In genomic region chr9:44084236-44084635, GRCm38 (mm10) we compare ENCODE assay signal across 9 mouse cellular contexts. TPM values are rescaled to one million over a fixed set of nuclear protein-coding genes. Genes with fewer than 3 reads are reported as not detected.
DNase-seq lines count a peak whose midpoint lies in the region; ATAC-seq and TF ChIP-seq lines count a peak whose summit lies in the region.
"Had no signal": no experiment of that assay in that cellular context is flagged by ENCODE, and none has a peak within 500 bp of the region (broad histone marks: within the 10 kb centered on the region; RNA-seq: fewer than 3 reads in every experiment).

No protein-coding gene starts in this region.

- no peak for TF ChIP-seq RAD21 in CH12.LX (IDR thresholded peaks at IDR 0.05; ENCODE audit: low read depth, low read length)

- TF ChIP-seq POLR2A in CH12.LX (IDR thresholded peaks at IDR 0.05; ENCODE audit: low read depth, low read length): no peak

- no peak for DNase-seq in heart, embryonic 10.5 days (ENCODE audit: low spot score)
- DNase-seq in heart, postnatal 4 days: no peak
- DNase-seq in CH12.LX (ENCODE audit: extremely low read depth): no peak
- no peak for DNase-seq in urinary bladder, postnatal 14 days (ENCODE audit: low spot score)
- no peak for DNase-seq in left cerebral cortex, postnatal 36 days (ENCODE audit: low spot score in 2 of 2)

- dilution Hi-C loops in CH12.LX (cut with MboI; ENCODE audit: extremely low pct_ligation_motif_present, extremely low pct_unique_long_range_greater_than_20kb, low sequenced_read_pairs): no loop called here

- intact Hi-C loops in left cerebral cortex, postnatal 36 days (cut with DNase I): loop anchor here (2.0 kb wide), 1 partner anchor 17 kb away; the partner anchor contains the start of gene Usp2

- peaks cover 89% of the 10 kb centered on the region for H3K4me1 ChIP-seq in heart, embryonic 10.5 days
- H3K4me1 ChIP-seq in CH12.LX (ENCODE audit: control insufficient read depth in 1 of 2, insufficient read depth in 2 of 2): peaks cover 16 to 49% of the 10 kb centered on the region in 2 experiments
- peaks cover 49% of the 10 kb centered on the region for H3K4me1 ChIP-seq in forebrain, embryonic 12.5 days
- peaks cover 42% of the 10 kb centered on the region for H3K4me1 ChIP-seq in liver, embryonic 15.5 days (replicated peaks)

- peak overlapping the region; percentile 78 for H3K4me3 ChIP-seq in heart, embryonic 10.5 days
- no peak overlapping the region for H3K4me3 ChIP-seq in CH12.LX (replicated peaks in 1 of 3; ENCODE audit: low read depth in 2 of 3, low read length in 2 of 3, poor library complexity in 1 of 3)
- H3K4me3 ChIP-seq in forebrain, embryonic 12.5 days (replicated peaks): peak overlapping the region; percentile 57
- H3K4me3 ChIP-seq in liver, embryonic 15.5 days (replicated peaks): peak overlapping the region; percentile 61

- no peaks in the 10 kb centered on the region for H3K79me2 ChIP-seq in CH12.LX (replicated peaks; ENCODE audit: control insufficient read depth, extremely low read depth, insufficient read depth, poor library complexity, severe bottlenecking)

- peaks cover 31% of the 10 kb centered on the region; the same call in 1 of the 2 replicates for H3K27me3 ChIP-seq in heart, embryonic 10.5 days (ENCODE audit: insufficient read depth, poor library complexity, severe bottlenecking)
- H3K27me3 ChIP-seq in CH12.LX (replicated peaks): peaks cover 60% of the 10 kb centered on the region
- peaks cover 75% of the 10 kb centered on the region for H3K27me3 ChIP-seq in forebrain, embryonic 12.5 days
- peaks cover 76% of the 10 kb centered on the region for H3K27me3 ChIP-seq in liver, embryonic 15.5 days

- H3K9ac ChIP-seq in CH12.LX (ENCODE audit: insufficient read depth, low read depth): no peak overlapping the region
- H3K9ac ChIP-seq in forebrain, embryonic 12.5 days: peak overlapping the region; percentile 65
- peak overlapping the region; percentile 31; the same call in 1 of the 2 replicates for H3K9ac ChIP-seq in liver, embryonic 15.5 days

- TF ChIP-seq CTCF in CH12.LX (conservative IDR thresholded peaks at IDR 0.05 in 1 of 2, IDR thresholded peaks at IDR 0.05 in 1 of 2; ENCODE audit: low read depth in 2 of 2, low read length in 2 of 2): no peak

- H3K9me3 ChIP-seq in heart, embryonic 10.5 days: no peaks in the 10 kb centered on the region
- H3K9me3 ChIP-seq in CH12.LX (replicated peaks; ENCODE audit: low read length): no peaks in the 10 kb centered on the region
- H3K9me3 ChIP-seq in forebrain, embryonic 12.5 days: no peaks in the 10 kb centered on the region
- no peaks in the 10 kb centered on the region for H3K9me3 ChIP-seq in liver, embryonic 15.5 days (replicated peaks)

- 1% methylated on average over 14 of the region's 14 CpGs for WGBS in heart, embryonic 10.5 days
- WGBS in forebrain, embryonic 12.5 days: 2% methylated on average over 14 of the region's 14 CpGs
- WGBS in liver, embryonic 15.5 days (ENCODE audit: insufficient replicate concordance): under 1% methylated on average over 14 of the region's 14 CpGs

- TF ChIP-seq EP300 in CH12.LX (IDR thresholded peaks at IDR 0.05; ENCODE audit: low read length): no peak

- ATAC-seq in forebrain, embryonic 12.5 days (ENCODE audit: low FRiP score): 0 out of 2 replicates have a peak, but pooled peaks have one; percentile 24
- ATAC-seq in liver, embryonic 15.5 days (ENCODE audit: insufficient read depth): 0 out of 2 replicates have a peak, but pooled peaks have one; percentile 27
- ATAC-seq in erythroid progenitor cell, adult 5-6 weeks (replicated peaks; ENCODE audit: low FRiP score, poor library complexity, severe bottlenecking): no peak

- 0 out of 2 replicates have a peak, but pooled peaks cover 7% of the 10 kb centered on the region for H3K36me3 ChIP-seq in heart, embryonic 10.5 days
- no peaks in the 10 kb centered on the region for H3K36me3 ChIP-seq in CH12.LX (replicated peaks in 1 of 2; ENCODE audit: control insufficient read depth in 1 of 2, insufficient read depth in 1 of 2, low read length in 1 of 2)
- no peaks in the 10 kb centered on the region for H3K36me3 ChIP-seq in forebrain, embryonic 12.5 days (replicated peaks)
- H3K36me3 ChIP-seq in liver, embryonic 15.5 days (replicated peaks): no peaks in the 10 kb centered on the region

- peak overlapping the region; percentile 63 for H3K4me2 ChIP-seq in CH12.LX (ENCODE audit: insufficient read depth, low read depth, poor library complexity, severe bottlenecking)
- H3K4me2 ChIP-seq in forebrain, embryonic 12.5 days: peak overlapping the region; percentile 99
- H3K4me2 ChIP-seq in liver, embryonic 15.5 days: peak overlapping the region; percentile 95

- in situ Hi-C loops in CH12.LX (cut with MboI; ENCODE audit: low pct_ligation_motif_present, low pct_unique_long_range_greater_than_20kb, low sequenced_read_pairs): no loop called here

- peak overlapping the region; percentile 92 for H3K27ac ChIP-seq in heart, embryonic 10.5 days
- H3K27ac ChIP-seq in CH12.LX (ENCODE audit: insufficient read depth, low read depth): no peak overlapping the region
- no peak overlapping the region for H3K27ac ChIP-seq in forebrain, embryonic 12.5 days
- no peak overlapping the region for H3K27ac ChIP-seq in liver, embryonic 15.5 days (replicated peaks)

TF ChIP-seq in CH12.LX, 34 proteins besides CTCF, POLR2A, EP300 and RAD21 (continues in another document):
- TF ChIP-seq MAX (IDR thresholded peaks at IDR 0.05; ENCODE audit: low read length) (no peak), ZKSCAN1 (IDR thresholded peaks at IDR 0.05; ENCODE audit: borderline replicate concordance, low read depth, low read length) (no peak)

RNA-seq across cellular contexts. Expression of gene Mfrp, which starts 17.3 kb away (rescaled TPM):
- polyA plus RNA-seq in heart, embryonic 10.5 days (2016; fragmentation: Nextera tagmentation; extraction: Ambion mirVana): 0.21 TPM in 1 of 2 replicates, not detected in the other
- not detected for total RNA-seq in heart, postnatal 4 days (2021)
- total RNA-seq in CH12.LX (2012; rRNA removed): 0.04 TPM in 1 of 2 replicates, not detected in the other
- total RNA-seq in CH12.LX (2014; rRNA removed): not detected in 2 replicates
- not detected in 2 replicates for polyA plus RNA-seq in CH12.LX (2012; ENCODE audit: insufficient read length, low read depth)
- polyA plus RNA-seq in forebrain, embryonic 12.5 days (2016; fragmentation: Nextera tagmentation; extraction: Ambion mirVana): 0.27 and 0.33 TPM in 2 replicates
- 0.10 TPM in 1 of 2 replicates, not detected in the other for polyA plus RNA-seq in liver, embryonic 15.5 days (2015; fragmentation: Nextera tagmentation; extraction: Ambion mirVana)
- under 1 TPM in 1 of 2 experiments, not detected in 1; 0.22 TPM for total RNA-seq in left cerebral cortex, postnatal 36 days (2021)
- total RNA-seq in erythroid progenitor cell, adult 5-6 weeks (2015; ENCODE audit: low replicate concordance): not detected in 2 replicates
- not detected in 2 replicates for total RNA-seq in erythroid progenitor cell, adult 5-6 weeks (2017; ENCODE audit: low replicate concordance)
- polyA plus RNA-seq: large intestine, adult 2 months had no signal

RNA-seq across cellular contexts. Expression of gene Usp2, which starts 17.4 kb away (rescaled TPM):
- polyA plus RNA-seq in heart, embryonic 10.5 days (2016; fragmentation: Nextera tagmentation; extraction: Ambion mirVana): 36.1 and 59.0 TPM in 2 replicates
- 10 to 100 TPM; 72.6 to 79.0 TPM for total RNA-seq in heart, postnatal 4 days (2021)
- total RNA-seq in CH12.LX (2012; rRNA removed) (1.3 and 2.2 TPM in 2 replicates), CH12.LX (2014; rRNA removed) (1.6 and 2.3 TPM in 2 replicates)
- 1.7 and 2.1 TPM in 2 replicates for polyA plus RNA-seq in CH12.LX (2012; ENCODE audit: insufficient read length, low read depth)
- 10.2 and 14.6 TPM in 2 replicates for polyA plus RNA-seq in forebrain, embryonic 12.5 days (2016; fragmentation: Nextera tagmentation; extraction: Ambion mirVana)
- polyA plus RNA-seq in liver, embryonic 15.5 days (2015; fragmentation: Nextera tagmentation; extraction: Ambion mirVana): 3.7 and 4.3 TPM in 2 replicates
- total RNA-seq in left cerebral cortex, postnatal 36 days (2021): 100 to 1,000 TPM; 110 to 113 TPM
- not detected in 2 replicates for total RNA-seq in erythroid progenitor cell, adult 5-6 weeks (2015; ENCODE audit: low replicate concordance)
- total RNA-seq in erythroid progenitor cell, adult 5-6 weeks (2017; ENCODE audit: low replicate concordance): 1.8 TPM in 1 of 2 replicates, not detected in the other

RNA-seq across cellular contexts. Expression of gene C1qtnf5, which starts 22.8 kb away (rescaled TPM):
- polyA plus RNA-seq in heart, embryonic 10.5 days (2016; fragmentation: Nextera tagmentation; extraction: Ambion mirVana): 0.50 TPM in 1 of 2 replicates, not detected in the other
- 1 to 10 TPM; 8.5 to 9.7 TPM for total RNA-seq in heart, postnatal 4 days (2021)
- total RNA-seq in CH12.LX (2012; rRNA removed) (not detected in 2 replicates), CH12.LX (2014; rRNA removed) (not detected in 2 replicates)
- not detected in 2 replicates for polyA plus RNA-seq in CH12.LX (2012; ENCODE audit: insufficient read length, low read depth)
- polyA plus RNA-seq in forebrain, embryonic 12.5 days (2016; fragmentation: Nextera tagmentation; extraction: Ambion mirVana): 0.58 and 0.73 TPM in 2 replicates
- polyA plus RNA-seq in liver, embryonic 15.5 days (2015; fragmentation: Nextera tagmentation; extraction: Ambion mirVana): 0.29 and 0.53 TPM in 2 replicates
- 10 to 100 TPM; 15.1 to 19.3 TPM for total RNA-seq in left cerebral cortex, postnatal 36 days (2021)
- not detected in 2 replicates for total RNA-seq in erythroid progenitor cell, adult 5-6 weeks (2015; ENCODE audit: low replicate concordance)
- total RNA-seq in erythroid progenitor cell, adult 5-6 weeks (2017; ENCODE audit: low replicate concordance): 1.4 TPM in 1 of 2 replicates, not detected in the other

RNA-seq across cellular contexts. Expression of gene Gm49380, which starts 29.1 kb away (rescaled TPM):
- polyA plus RNA-seq in heart, embryonic 10.5 days (2016; fragmentation: Nextera tagmentation; extraction: Ambion mirVana): 0.07 and 0.18 TPM in 2 replicates
- not detected for total RNA-seq in heart, postnatal 4 days (2021)
- total RNA-seq in CH12.LX (2012; rRNA removed): not detected in 2 replicates
- total RNA-seq in CH12.LX (2014; rRNA removed): not detected in 2 replicates
- not detected in 2 replicates for polyA plus RNA-seq in CH12.LX (2012; ENCODE audit: insufficient read length, low read depth)
- 0.14 and 0.36 TPM in 2 replicates for polyA plus RNA-seq in forebrain, embryonic 12.5 days (2016; fragmentation: Nextera tagmentation; extraction: Ambion mirVana)
- polyA plus RNA-seq in liver, embryonic 15.5 days (2015; fragmentation: Nextera tagmentation; extraction: Ambion mirVana): not detected in 2 replicates
- total RNA-seq in left cerebral cortex, postnatal 36 days (2021): 1 to 10 TPM in 1 of 2 experiments, not detected in 1; 1.0 TPM
- not detected in 2 replicates for total RNA-seq in erythroid progenitor cell, adult 5-6 weeks (2015; ENCODE audit: low replicate concordance)
- total RNA-seq in erythroid progenitor cell, adult 5-6 weeks (2017; ENCODE audit: low replicate concordance): 1.4 TPM in 1 of 2 replicates, not detected in the other
- polyA plus RNA-seq: large intestine, adult 2 months had no signal

RNA-seq across cellular contexts. Expression of gene Rnf26, which starts 29.1 kb away (rescaled TPM):
- 53.6 and 55.8 TPM in 2 replicates for polyA plus RNA-seq in heart, embryonic 10.5 days (2016; fragmentation: Nextera tagmentation; extraction: Ambion mirVana)
- 10 to 100 TPM; 22.3 to 24.7 TPM for total RNA-seq in heart, postnatal 4 days (2021)
- total RNA-seq in CH12.LX (2012; rRNA removed): 15.3 and 15.4 TPM in 2 replicates
- 9.2 and 11.7 TPM in 2 replicates for total RNA-seq in CH12.LX (2014; rRNA removed)
- polyA plus RNA-seq in CH12.LX (2012; ENCODE audit: insufficient read length, low read depth): 31.5 and 40.0 TPM in 2 replicates
- 69.6 and 69.9 TPM in 2 replicates for polyA plus RNA-seq in forebrain, embryonic 12.5 days (2016; fragmentation: Nextera tagmentation; extraction: Ambion mirVana)
- 35.2 and 38.4 TPM in 2 replicates for polyA plus RNA-seq in liver, embryonic 15.5 days (2015; fragmentation: Nextera tagmentation; extraction: Ambion mirVana)
- total RNA-seq in left cerebral cortex, postnatal 36 days (2021): 10 to 100 TPM; 29.2 to 35.7 TPM
- total RNA-seq in erythroid progenitor cell, adult 5-6 weeks (2015; ENCODE audit: low replicate concordance): 83.4 and 94.4 TPM in 2 replicates
- 43.9 and 53.3 TPM in 2 replicates for total RNA-seq in erythroid progenitor cell, adult 5-6 weeks (2017; ENCODE audit: low replicate concordance)

Comparison
In these comparisons a context has a peak if more than half of its experiments do, and no peak if none do; other contexts are left out.
1. H3K4me3 ChIP-seq: peak in heart, embryonic 10.5 days (single experiment), forebrain, embryonic 12.5 days (single experiment) and liver, embryonic 15.5 days (single experiment); none in CH12.LX (0 of 3).
2. RNA of gene Usp2, which starts 17.4 kb away (total RNA-seq): 110 to 113 TPM in left cerebral cortex, postnatal 36 days and 72.6 to 79.0 TPM in heart, postnatal 4 days; 1.3 to 2.3 TPM in CH12.LX and 1.8 TPM in erythroid progenitor cell, adult 5-6 weeks; every median in the first group is over 10 times any median in the second.
3. Peak in every context shown above with its lines, with median percentiles within 50 percentile points of each other: H3K4me2 ChIP-seq.